Mouse (Mus musculus): ENCODE data around the gene Fam71b. TPM values are rescaled to one million over a fixed set of nuclear protein-coding genes. Genes with fewer than 3 reads are reported as not detected.

The Fam71b gene
- total RNA-seq, 2 experiments from 2014 or later, result not detected

- DNase-seq (ENCODE audit: low spot score in 2 of 2), result no peak
- intact Hi-C loops (cut with DNase I), result no loop called here
Measured at GRCm38 (mm10) chr11:46380097-46380675, 16.2 kb upstream of the Fam71b start.

- intact Hi-C loops (cut with DNase I), result no loop called here
- no peak for DNase-seq (ENCODE audit: low spot score in 2 of 2)
Measured at GRCm38 (mm10) chr11:46382466-46382865, 13.9 kb upstream of the Fam71b start.

GRCm38 (mm10) chr11:46384925-46385324 is 11.4 kb upstream of the Fam71b start:
- intact Hi-C loops (cut with DNase I), result no loop called here
- no peak for DNase-seq (ENCODE audit: low spot score in 2 of 2)

- DNase-seq (ENCODE audit: low spot score in 2 of 2), result no peak
- intact Hi-C loops (cut with DNase I), result no loop called here
Measured at GRCm38 (mm10) chr11:46386556-46386955, 9.8 kb upstream of the Fam71b start.

GRCm38 (mm10) chr11:46387061-46387460 is 9.3 kb upstream of the Fam71b start:
- intact Hi-C loops (cut with DNase I), result no loop called here
- DNase-seq (ENCODE audit: low spot score in 2 of 2), result no peak

GRCm38 (mm10) chr11:46388438-46388837 is 7.9 kb upstream of the Fam71b start:
- intact Hi-C loops (cut with DNase I), result no loop called here
- no peak for DNase-seq (ENCODE audit: low spot score in 2 of 2)

- intact Hi-C loops (cut with DNase I), result no loop called here
- no peak for DNase-seq (ENCODE audit: low spot score in 2 of 2)
Measured at GRCm38 (mm10) chr11:46389336-46390117, 6.8 kb upstream of the Fam71b start, which contains the start of gene Itk. Gene Itk, minus strand, starts transcription at chr11:46389515.

- intact Hi-C loops (cut with DNase I), result no loop called here
Measured at GRCm38 (mm10) chr11:46390621-46391020, 5.7 kb upstream of the Fam71b start.

GRCm38 (mm10) chr11:46392890-46393289 is 3.5 kb upstream of the Fam71b start:
- intact Hi-C loops (cut with DNase I), result no loop called here
- DNase-seq (ENCODE audit: low spot score in 2 of 2), result no peak

More at GRCm38 (mm10) chr11:46390621-46391020, 5.7 kb upstream of the Fam71b start:
- no peak for DNase-seq (ENCODE audit: low spot score in 2 of 2)

GRCm38 (mm10) chr11:46393413-46393812 is 2.9 kb upstream of the Fam71b start:
- no peak for DNase-seq (ENCODE audit: low spot score in 2 of 2)
- intact Hi-C loops (cut with DNase I), result no loop called here

GRCm38 (mm10) chr11:46395088-46395487 is 1.3 kb upstream of the Fam71b start:
- intact Hi-C loops (cut with DNase I), result no loop called here
- no peak for DNase-seq (ENCODE audit: low spot score in 2 of 2)

GRCm38 (mm10) chr11:46395698-46396097 is 661 bp upstream of the Fam71b start:
- intact Hi-C loops (cut with DNase I), result no loop called here

GRCm38 (mm10) chr11:46396860-46397179 is 461 bp downstream of the Fam71b start:
- intact Hi-C loops (cut with DNase I), result no loop called here
- peak; percentile 3 to 57 for DNase-seq (ENCODE audit: low spot score in 2 of 2)

More at GRCm38 (mm10) chr11:46395698-46396097, 661 bp upstream of the Fam71b start:
- no peak for DNase-seq (ENCODE audit: low spot score in 2 of 2)

- intact Hi-C loops (cut with DNase I), result no loop called here
- no peak for DNase-seq (ENCODE audit: low spot score in 2 of 2)
Measured at GRCm38 (mm10) chr11:46397900-46398299, 1.5 kb downstream of the Fam71b start.

- intact Hi-C loops (cut with DNase I), result no loop called here
- DNase-seq (ENCODE audit: low spot score in 2 of 2), result no peak
Measured at GRCm38 (mm10) chr11:46398473-46398872, 2.1 kb downstream of the Fam71b start.

GRCm38 (mm10) chr11:46398933-46399383 is 2.6 kb downstream of the Fam71b start:
- no peak for DNase-seq (ENCODE audit: low spot score in 2 of 2)
- intact Hi-C loops (cut with DNase I), result no loop called here

GRCm38 (mm10) chr11:46401555-46401954 is 5.2 kb downstream of the Fam71b start:
- DNase-seq (ENCODE audit: low spot score in 2 of 2), result no peak
- intact Hi-C loops (cut with DNase I), result no loop called here

GRCm38 (mm10) chr11:46404986-46405385 is 8.6 kb downstream of the Fam71b start:
- DNase-seq (ENCODE audit: low spot score in 2 of 2), result no peak
- intact Hi-C loops (cut with DNase I), result no loop called here

GRCm38 (mm10) chr11:46406721-46407120 is 10.4 kb downstream of the Fam71b start:
- intact Hi-C loops (cut with DNase I), result no loop called here
- DNase-seq (ENCODE audit: low spot score in 2 of 2), result no peak

GRCm38 (mm10) chr11:46410018-46410563 is 13.7 kb downstream of the Fam71b start:
- intact Hi-C loops (cut with DNase I), result no loop called here
- DNase-seq (ENCODE audit: low spot score in 2 of 2), result no peak

- intact Hi-C loops (cut with DNase I), result no loop called here
- no peak for DNase-seq (ENCODE audit: low spot score in 2 of 2)
Measured at GRCm38 (mm10) chr11:46418438-46418837, 22.1 kb downstream of the Fam71b start.

Measured in left cerebral cortex, postnatal 25 days (tissue).